Mouse (Mus musculus): ENCODE measurements at regions not wholly inside any gene's neighbourhood (a gene's known extent, or its start where the extent isn't known, plus 50 kb on each side); places are given as distances from the start of the nearest gene placed in this dataset.
"Not testable (repeated sequence)": the region's sequence is repeated elsewhere in the genome, so short reads cannot be mapped to it uniquely, and the experiment has no call there.

DNA sequence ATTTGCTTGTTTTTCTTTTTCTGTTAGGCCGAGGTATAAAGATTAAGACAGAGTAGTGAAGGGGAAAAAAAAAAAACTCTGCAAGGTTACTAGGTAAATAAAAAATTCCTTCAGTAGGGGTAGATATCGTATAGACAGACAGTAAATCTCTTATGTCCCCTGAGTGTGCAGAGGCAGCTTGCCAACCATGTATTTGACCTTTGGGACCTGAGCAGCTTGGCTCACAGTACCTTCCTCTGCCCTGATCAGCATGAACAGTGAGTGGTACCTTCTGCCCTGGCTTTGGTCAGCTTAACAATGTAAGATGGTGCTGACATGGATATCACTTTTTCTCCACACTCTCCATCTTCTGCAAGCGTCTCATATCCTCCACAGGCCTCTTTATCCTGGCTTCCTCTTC is 168.3 kb upstream of the Arglu1 start:
- intact Hi-C loops (cut with DNase I): no loop called here
- no peak for DNase-seq

DNA sequence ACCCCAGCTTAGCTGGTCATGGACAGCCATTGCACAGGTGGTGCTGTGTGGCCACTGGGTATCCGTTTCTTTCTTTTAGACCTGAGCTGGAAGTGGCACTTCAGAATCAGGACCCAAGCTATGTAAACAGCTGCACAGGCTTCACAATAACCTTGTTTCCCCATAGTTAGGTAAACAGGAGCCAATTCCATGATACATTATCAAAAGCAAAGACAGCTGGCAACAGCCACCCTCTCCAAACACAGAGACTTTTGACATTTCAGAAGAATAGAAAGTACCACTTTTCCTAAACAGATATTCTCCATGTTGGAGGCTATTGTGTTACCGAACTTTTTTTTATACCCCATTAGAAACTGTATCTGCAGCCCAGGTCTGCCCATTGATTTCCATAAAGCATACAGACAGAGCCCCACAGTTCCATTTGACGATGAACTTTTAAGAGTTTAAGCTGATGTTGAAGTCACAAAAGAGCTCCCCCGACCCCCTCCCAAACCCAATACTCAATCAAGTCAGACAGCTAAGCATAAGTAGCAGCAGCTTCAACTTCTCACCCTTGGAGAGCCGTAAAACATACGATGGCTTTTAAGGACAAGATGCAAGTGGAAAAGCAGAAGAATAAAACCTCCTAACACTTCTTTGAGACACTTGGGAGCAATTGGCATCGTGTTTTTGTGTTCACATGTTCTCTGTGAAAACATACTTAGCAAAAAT is 162.5 kb upstream of the Arglu1 start:
- intact Hi-C loops (cut with DNase I): no loop called here

DNA sequence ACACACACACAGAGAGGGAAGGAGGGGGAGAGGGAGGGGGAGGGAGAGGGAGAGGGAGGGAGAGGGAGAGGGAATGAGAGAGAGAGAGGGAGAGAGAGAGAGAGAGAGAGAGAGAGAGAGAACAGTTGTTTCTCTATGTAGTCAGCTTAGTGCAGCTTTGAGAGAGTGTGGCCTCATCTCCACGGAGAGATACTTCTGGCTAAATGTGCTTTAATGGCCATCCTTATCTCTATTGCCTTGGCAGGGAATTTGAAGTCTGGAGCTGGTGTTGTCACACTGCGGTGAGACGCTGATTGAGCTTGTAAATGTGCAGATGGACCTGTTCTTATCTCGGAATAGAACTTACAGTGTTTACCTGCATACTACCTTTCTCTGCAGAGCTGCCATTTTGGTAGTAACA is 160.9 kb upstream of the Arglu1 start:
- intact Hi-C loops (cut with DNase I): no loop called here
- DNase-seq: no peak

More for the DNA sequence above, 162.5 kb upstream of the Arglu1 start:
- no peak for DNase-seq

DNA sequence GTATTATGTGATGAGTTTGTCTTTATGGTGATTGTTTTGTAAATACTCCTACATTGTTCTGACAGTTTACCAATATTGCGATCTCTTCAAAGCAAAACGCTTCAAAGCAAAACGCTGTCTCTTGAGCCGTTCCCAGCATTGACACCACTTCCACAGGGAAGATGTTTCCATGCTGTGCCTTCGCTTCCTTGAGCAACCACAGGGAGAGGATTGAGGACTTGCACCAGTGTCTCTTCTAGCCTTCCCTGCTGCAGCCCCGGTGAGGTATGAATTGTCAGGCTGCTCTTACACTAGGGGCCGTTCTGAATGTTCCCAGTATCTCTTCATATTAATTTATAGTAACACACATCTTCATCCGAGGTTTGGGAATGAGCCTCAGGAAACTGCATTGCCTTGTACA is 160.4 kb upstream of the Arglu1 start:
- no peak for DNase-seq
- intact Hi-C loops (cut with DNase I): no loop called here

DNA sequence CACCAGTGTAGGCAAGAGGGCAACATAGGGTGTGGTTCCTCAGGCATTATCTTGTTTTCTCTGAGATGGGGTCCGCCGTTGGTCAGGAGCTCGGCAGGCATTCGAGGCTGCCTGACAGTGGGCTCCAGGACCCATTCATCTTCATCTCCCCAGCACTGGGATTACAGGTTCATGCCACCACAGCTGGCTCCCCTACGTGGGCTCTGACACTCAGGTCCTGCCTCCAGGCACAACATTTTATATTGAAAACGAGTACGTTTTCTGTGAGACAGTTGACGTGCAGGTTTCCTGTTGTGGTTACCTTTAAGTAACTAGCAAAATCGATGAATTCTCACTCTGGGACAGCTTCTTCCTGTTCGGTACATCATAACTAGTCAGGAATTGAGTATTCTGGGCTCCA is 157.3 kb upstream of the Arglu1 start:
- DNase-seq: no peak
- intact Hi-C loops (cut with DNase I): no loop called here

DNA sequence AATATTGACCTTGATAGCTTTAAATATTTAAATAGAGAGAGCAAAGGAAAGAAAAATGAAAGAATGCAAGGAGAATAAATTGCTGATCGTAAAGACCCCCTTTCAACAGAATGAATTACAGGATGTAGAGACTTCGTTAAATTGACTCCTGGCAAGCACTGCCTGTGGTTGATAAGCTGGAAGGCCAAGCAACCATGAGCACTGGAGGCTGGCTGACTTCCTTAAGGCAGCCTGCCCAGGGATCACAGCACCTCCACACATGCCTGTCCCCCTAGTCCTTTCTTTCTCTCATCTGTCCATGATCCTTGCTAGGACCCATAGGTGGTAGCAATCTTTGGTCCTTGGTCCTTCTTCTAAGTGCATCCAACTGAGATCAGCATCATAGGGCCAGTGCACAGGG is 152.0 kb upstream of the Arglu1 start:
- intact Hi-C loops (cut with DNase I): no loop called here
- DNase-seq: no peak

DNA sequence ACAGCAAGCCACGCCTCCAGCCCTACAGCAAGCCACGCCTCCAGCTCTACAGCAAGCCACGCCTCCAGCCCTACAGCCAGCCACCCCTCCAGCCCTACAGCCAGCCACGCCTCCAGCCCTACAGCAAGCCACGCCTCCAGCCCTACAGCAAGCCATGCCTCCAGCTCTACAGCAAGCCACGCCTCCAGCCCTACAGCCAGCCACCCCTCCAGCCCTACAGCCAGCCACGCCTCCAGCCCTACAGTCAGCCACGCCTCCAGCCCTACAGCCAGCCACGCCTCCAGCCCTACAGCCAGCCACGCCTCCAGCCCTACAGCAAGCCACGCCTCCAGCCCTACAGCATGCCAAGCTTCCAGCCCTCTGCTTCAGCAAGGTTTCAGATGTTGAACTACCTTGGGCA is 145.8 kb upstream of the Arglu1 start:
- DNase-seq; intact Hi-C loops (cut with DNase I): not testable (repeated sequence)

DNA sequence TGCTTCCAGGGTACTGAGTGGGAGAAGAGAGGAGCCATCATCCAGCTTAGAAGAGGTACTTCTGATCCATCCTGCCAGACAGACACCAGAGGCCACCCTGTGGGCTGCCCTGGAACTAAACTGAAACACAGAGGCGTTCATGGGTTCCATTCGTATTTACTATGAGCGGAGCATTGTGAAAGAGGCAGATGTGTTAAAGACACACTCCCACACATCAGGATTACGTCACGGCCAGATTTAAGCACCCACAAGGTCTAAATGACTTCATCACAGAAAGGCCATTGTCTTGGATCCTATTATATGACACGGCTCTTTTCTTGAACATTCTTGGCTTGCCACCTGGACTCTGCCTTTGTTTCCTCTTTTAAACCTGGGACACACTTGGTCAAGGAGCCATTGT is 141.0 kb upstream of the Arglu1 start:
- intact Hi-C loops (cut with DNase I): no loop called here
- no peak for DNase-seq

DNA sequence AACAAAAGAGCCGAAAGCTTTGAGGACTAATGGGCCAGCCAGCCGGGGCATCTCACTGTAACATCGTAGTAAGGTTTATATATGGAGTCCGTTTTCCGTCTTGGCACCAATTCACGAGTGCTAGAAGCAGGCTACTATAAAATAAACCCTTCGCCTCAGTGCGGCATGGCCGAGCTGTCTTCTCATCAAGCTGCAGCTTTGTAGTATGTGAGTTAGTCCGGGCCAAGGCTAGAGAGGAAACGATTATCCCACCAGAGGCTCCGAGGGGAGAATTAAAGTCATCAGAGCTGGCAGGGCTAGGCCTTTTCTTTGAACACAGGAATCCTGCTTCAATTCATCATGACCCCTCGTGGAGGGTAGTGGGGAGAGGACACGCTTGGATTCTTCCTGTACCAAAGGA is 138.9 kb upstream of the Arglu1 start:
- intact Hi-C loops (cut with DNase I): loop anchor here (5.0 kb wide), 1 partner anchor 92 kb away; no protein-coding TSS in a partner anchor
- DNase-seq: no peak

DNA sequence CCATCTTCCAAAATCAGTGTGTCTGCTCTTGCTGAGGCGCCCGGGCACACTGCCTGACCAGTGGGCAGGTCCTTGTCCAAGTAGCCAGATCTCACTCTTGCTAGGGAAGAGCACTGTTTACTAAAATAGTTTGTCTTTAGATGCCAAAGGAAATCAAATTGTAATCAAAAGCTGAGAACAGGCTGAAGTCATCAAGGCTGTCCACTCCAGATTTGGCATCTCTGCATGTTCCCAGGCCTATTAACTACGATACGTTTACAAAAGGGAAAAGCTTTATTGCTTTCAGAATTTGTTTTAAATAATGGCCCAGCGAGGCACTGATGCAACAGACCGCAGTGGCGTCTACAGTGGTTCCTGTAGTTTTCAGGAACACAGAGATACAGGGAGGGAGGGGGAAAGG is 137.2 kb upstream of the Arglu1 start:
- intact Hi-C loops (cut with DNase I): loop anchor here (5.0 kb wide), 1 partner anchor 90 kb away; no protein-coding TSS in a partner anchor
- DNase-seq: no peak

DNA sequence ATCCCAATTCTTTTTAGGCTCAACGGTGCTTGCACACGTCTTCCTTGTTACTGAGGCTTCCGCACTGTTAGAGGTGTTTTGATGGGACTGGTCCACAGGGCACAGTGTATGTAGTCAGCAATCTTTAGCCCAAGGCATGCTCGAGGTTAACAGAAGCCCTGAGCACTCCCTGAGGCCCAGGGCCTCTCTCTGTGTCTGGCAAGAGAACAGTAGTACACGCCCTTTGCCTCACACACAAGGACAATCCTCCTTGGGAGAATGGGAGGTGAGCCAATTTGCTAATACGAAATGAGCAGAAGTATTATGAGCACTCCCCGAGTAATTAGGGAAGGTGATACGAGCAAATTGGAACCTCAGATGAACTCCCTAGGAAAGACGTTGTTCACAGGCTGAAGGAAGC is 136.5 kb upstream of the Arglu1 start:
- DNase-seq: peak; percentile 39 to 61
- intact Hi-C loops (cut with DNase I): loop anchor here (5.0 kb wide), 1 partner anchor 90 kb away; no protein-coding TSS in a partner anchor

DNA sequence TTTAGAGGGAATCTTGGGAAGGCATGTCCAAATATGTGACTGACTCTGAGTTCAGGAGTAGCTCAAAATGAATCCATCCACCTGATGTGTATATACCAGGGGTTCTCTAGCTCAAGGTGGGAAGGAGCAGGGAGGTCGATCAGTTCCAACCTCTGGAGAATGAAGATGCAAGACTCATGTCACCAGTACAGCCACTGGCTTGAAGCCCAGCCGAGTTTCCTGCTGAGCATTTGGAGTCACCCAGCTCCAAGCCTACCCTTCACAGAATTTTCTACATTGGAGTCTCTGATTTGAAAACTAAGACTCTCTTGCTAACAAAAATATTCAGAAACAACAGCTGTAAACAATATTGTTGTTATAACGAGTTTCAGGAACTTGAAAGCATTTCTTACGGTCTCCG is 134.6 kb upstream of the Arglu1 start:
- intact Hi-C loops (cut with DNase I): loop anchor here (2.0 to 5.0 kb wide), 2 partner anchors 88 to 168 kb away; no protein-coding TSS in a partner anchor
- peak in 1 of 2 experiments; percentile 24 for DNase-seq

DNA sequence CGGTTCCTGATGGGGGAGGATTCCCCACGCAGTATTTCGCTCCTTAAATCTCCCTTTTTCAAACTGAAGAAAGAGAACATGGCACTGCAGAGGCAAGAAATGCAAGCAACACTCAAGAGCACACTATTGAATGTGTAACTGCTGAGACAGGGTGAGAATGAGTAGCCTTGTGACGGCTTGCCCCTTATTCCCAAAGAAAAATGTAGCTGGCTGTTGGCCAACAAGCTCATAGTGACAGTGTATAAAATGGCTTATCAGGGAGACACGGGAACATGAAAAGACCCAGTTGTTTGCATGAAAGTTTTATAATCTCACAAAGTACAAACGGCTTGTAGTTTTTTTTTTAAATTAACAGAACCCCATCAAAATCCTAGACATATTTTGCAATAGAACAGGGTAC is 130.8 kb upstream of the Arglu1 start:
- intact Hi-C loops (cut with DNase I): no loop called here
- DNase-seq: no peak

DNA sequence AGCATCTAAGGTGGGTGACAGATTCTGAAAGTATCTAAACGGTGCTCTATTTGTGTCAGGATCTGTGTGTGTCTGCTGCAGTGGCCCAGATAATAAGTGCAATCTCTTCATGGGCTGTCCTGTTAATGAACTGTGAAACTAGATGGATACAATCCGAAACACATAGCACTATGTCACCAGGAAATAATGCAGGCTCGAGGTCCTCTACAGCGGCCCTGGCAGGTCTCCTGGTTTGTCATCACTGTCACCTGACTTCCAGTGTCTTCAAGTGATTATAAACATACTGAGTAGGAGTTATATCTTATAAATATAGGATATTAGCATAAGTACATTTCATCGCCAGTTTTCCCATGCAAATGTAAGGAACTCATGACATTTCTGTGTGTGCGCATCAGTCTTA is 130.3 kb upstream of the Arglu1 start:
- intact Hi-C loops (cut with DNase I): no loop called here
- no peak for DNase-seq

DNA sequence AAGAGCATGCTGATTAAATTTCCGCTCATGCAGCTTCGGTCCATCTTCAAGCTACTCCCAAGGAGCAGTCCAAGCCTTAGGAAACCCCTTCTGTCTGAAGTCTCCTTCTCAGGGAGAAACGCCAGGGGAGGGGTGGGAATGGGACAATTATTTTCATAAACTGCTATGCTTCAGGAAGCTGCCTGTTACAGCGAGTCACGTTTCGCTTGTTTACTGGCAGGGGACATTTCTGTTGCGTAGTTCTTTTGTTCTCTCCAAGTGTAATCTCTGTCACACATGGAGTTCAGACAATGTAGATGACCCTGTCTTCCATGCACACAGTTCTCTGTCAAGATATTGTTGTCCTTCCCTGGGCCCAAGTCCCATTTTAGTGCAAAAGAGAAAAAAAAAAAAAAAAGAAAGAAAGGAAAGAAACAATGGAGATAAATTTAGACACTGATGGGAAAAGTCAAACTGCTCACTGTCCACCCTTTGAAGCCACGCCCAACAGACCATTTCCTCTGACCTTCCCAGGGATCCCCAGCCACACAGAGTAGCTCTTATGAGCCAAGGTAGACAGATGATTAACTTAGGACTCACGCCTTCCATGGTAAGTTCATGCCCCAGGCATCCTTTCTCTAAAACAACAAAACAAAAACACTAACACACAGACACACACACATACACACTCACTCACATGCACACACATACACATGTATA is 129.1 kb upstream of the Arglu1 start:
- intact Hi-C loops (cut with DNase I): loop anchor here (5.0 kb wide), 2 partner anchors 47 to 157 kb away; partner anchors contain the start of gene Efnb2
- peak; percentile 21 to 29 for DNase-seq

DNA sequence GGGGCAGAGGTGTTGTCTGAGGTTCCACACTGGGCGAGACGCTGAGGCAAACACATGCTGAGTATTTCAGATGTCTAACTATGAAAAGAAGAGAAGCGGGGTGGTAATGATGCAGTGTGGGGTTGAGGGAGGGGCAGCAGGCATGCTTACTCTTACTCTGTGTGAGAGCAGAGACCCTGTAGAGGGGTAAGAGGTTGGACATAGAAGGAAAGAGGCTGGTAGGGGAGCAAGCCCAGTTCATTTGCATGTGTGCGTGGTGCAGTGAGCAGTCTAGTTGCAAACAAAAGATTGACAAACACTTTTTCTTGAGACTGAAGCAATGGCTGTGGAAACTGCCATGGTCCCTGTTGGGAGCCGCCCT is 122.5 kb upstream of the Arglu1 start:
- no peak for DNase-seq
- intact Hi-C loops (cut with DNase I): no loop called here

DNA sequence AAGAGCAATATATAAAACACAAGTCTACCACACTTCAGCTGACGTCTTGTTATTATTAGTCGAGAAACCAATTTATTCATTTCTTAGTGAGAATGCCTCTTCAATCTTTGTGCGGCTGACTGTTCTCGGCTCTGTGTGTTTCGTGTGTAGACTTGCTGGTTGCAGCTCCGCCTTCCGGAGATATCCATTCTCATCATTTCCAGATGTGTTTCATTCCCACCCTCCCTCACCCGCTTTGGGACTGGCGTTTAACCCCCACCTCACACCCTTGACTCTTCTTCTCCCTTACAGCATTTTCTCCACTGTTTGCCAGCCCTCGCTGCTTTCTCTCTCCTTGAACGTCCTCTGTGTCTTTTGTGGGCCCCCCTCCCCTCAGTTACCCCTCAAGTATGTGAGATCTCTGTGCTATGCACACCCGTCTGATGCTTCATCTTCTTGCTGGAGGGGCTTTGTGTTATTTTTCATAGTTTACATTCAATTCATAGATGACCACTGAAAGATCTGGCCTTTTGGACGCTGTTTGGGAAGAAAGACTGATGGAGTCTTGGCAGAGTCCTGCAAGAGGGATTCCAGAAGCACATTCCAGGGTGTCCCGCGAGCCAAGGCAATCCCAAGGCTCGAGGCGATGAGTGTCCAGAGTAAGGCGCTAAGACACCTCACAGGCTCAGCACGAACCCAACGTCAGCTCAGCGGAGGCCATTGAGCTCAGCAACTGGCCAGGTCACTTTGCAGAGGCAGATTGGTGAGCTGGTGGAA is 121.9 kb upstream of the Arglu1 start:
- intact Hi-C loops (cut with DNase I): no loop called here
- peak; percentile 29 to 41 for DNase-seq

DNA sequence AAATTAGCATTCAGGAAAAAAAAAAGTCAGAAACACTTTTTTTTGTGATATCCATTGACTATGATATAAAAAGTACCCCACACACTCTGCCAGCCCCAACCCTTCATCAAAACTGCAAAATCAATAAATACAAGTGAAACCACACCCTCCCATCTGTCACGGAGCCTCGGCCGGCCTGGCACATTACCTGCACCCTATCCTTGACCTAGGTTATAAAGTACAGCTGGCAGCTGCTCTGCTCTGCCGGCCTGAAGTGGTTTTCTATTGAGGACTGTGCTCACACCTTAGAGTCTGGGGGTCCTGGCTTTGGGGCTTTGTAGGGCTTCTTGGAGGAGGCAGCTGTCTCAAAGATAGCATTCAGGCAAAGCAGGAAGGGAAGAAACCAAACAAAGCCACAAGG is 120.6 kb upstream of the Arglu1 start:
- intact Hi-C loops (cut with DNase I): no loop called here
- DNase-seq: no peak

DNA sequence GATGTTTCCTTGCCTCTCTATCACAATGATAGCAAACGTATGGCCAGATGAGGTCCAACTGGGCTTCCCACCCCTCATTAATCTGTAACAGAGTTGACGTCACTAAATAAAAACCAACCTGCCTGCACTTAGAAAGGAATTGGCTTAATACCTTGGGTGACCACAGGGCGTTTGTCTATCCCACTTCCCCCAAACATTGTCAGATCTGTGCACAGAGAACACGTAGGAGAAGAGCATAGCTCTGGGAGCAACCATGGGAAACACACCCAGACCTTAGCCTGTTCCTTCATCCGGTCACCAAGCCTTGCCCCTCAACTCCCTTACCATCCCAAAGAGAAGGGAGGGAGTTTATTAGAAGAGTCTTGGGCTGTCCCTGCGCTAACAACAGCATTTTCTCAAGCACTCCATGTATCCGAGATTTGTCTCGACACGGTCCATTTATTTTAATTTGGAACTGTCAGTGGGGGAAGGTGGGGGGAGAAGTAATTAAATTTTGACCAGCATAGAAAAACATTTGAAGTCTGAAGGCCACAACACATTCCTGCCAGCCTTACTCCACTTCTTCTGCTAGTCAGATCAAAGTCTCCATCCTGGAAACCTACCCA is 119.6 kb upstream of the Arglu1 start:
- DNase-seq: no peak

DNA sequence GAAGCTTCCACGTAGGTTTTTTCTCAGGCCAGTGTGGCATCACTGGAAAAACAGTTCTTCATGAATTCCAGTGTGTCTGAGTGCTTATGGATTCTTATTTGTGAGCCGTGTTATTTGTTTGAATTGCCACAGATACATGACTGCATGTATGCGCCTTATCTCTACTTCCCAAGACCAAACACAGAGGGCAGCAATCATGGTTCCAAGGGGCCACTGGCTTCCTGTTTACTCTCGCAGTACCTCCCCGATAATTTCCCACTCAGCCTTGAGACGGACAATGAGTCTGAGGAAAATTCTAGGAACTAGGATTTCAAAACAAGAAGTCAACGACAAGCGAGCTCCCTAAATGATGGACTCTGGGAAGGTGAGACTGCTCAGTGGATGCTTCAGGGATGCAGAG is 119.0 kb upstream of the Arglu1 start:
- intact Hi-C loops (cut with DNase I): no loop called here
- no peak for DNase-seq

More for the DNA sequence above, 119.6 kb upstream of the Arglu1 start:
- intact Hi-C loops (cut with DNase I): no loop called here

DNA sequence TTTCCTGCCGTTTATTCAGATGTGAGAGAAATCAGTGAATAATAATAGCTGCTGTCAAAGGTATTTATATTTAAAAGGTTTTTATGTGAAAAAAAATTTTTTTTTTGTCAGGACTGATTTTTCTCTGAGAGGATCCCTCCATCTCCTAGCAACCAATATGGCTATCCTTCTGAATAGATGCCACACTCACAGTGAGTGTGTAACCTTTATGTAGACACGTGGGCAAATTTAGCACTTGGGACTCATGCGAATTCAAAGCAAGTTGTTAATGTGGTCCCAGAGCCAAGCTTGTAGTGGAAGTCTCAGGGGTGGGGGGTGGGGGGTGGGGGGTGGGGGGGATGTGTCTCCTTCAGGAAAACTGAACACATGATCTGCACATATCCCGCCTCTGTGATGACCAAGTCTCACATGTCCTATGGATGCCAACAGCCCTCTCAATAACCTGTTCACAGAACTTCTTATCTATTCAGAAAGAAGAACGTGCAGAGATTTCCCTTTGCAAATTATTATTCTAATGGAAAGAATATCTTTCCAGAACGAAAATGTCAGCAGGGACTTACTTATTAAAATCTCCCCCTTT is 112.5 kb upstream of the Arglu1 start:
- intact Hi-C loops (cut with DNase I): no loop called here
- no peak for DNase-seq

Measured in heart, postnatal 14 days (tissue).